Mouse (Mus musculus): ENCODE results near the gene Hhex.

Hhex gene

GRCm38 (mm10) chr19:37434263-37434951 is at the start of gene Hhex:
TSS of gene Hhex (plus strand) at chr19:37434810.
- peak; percentile 73 for DNase-seq

GRCm38 (mm10) chr19:37386126-37386525 is 48.5 kb upstream of the Hhex start:
- no peak for DNase-seq

GRCm38 (mm10) chr19:37391869-37392268 is 42.7 kb upstream of the Hhex start:
- no peak for DNase-seq

- no peak for DNase-seq
Measured at GRCm38 (mm10) chr19:37396279-37396678, 38.3 kb upstream of the Hhex start.

- no peak for DNase-seq
Measured at GRCm38 (mm10) chr19:37400936-37401335, 33.7 kb upstream of the Hhex start.

GRCm38 (mm10) chr19:37418294-37418693 is 16.3 kb upstream of the Hhex start:
- DNase-seq: peak; percentile 28

GRCm38 (mm10) chr19:37419613-37420012 is 15.0 kb upstream of the Hhex start:
- peak; percentile 48 for DNase-seq

GRCm38 (mm10) chr19:37428589-37428988 is 6.0 kb upstream of the Hhex start:
- no peak for DNase-seq

- no peak for DNase-seq
Measured at GRCm38 (mm10) chr19:37431139-37431756, 3.4 kb upstream of the Hhex start.

- no peak for DNase-seq
Measured at GRCm38 (mm10) chr19:37432868-37433570, 1.6 kb upstream of the Hhex start.

GRCm38 (mm10) chr19:37433895-37434262 is 731 bp upstream of the Hhex start:
- DNase-seq: no peak

- DNase-seq: peak; percentile 64
Measured at GRCm38 (mm10) chr19:37435041-37435852, 637 bp downstream of the Hhex start.

GRCm38 (mm10) chr19:37435853-37436174 is 1.2 kb downstream of the Hhex start:
- no peak for DNase-seq

GRCm38 (mm10) chr19:37436514-37437288 is 2.1 kb downstream of the Hhex start:
- DNase-seq: peak; percentile 26

GRCm38 (mm10) chr19:37437289-37437606 is 2.6 kb downstream of the Hhex start:
- no peak for DNase-seq

- DNase-seq: no peak
Measured at GRCm38 (mm10) chr19:37440181-37440580, 5.6 kb downstream of the Hhex start.

GRCm38 (mm10) chr19:37440708-37441475 is 6.3 kb downstream of the Hhex start:
- no peak for DNase-seq

- no peak for DNase-seq
Measured at GRCm38 (mm10) chr19:37442524-37443286, 8.1 kb downstream of the Hhex start.

- no peak for DNase-seq
Measured at GRCm38 (mm10) chr19:37443631-37444140, 9.1 kb downstream of the Hhex start.

- no peak for DNase-seq
Measured at GRCm38 (mm10) chr19:37448212-37448611, 13.6 kb downstream of the Hhex start.

GRCm38 (mm10) chr19:37449246-37449645 is 14.6 kb downstream of the Hhex start:
- DNase-seq: no peak
